Mouse (Mus musculus) gastrocnemius, postnatal 4 days (tissue): ENCODE data around the gene Cdr2l. TPM values are rescaled to one million over a fixed set of nuclear protein-coding genes. Genes with fewer than 3 reads are reported as not detected.

Experiments used
- DNase-seq, 2 experiments: peaks; one replicate each; pipeline ENCODE4 v3.0.0; 2021 to 2022; ENCODE audit warnings: low spot score in 2 of 2, mixed read lengths in 2 of 2
- total RNA-seq, 2 experiments: library from RNA; stranded (reverse); gene quantifications; 2 replicates each; pipeline ENCODE4 v1.2.3; 2021

Cdr2l gene
- total RNA-seq, 2 experiments from 2014 or later = 19.4 to 22.2 TPM

DNA sequence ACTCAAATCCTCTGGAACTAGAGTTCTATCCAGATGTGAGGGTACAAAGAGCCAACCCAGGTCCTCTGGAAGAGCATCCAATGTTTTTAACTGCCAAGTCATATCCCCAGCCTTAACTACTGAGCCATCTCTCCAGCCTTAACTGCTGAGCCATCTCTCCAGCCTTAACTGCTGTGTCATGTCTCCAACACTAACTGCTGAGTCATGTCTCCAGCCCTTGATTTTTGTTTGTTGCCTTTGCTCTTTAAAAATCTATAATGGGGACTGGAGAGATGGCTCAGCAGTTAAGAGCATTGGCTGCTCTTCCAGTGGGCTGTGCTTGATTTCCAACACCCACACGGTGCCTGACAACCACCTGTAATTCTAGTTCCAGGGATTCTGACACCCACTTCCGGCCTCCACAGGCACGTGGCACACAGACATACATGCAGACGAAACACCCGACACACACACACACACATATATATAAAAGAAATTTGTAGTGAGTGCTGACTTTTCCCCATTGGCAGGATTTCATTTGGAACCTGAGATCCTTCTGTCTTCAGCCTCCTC lies 55.9 kb downstream of the Cdr2l start:
- no peak for DNase-seq

GRCm38 (mm10) chr11:115439326-115439725 lies 57.6 kb downstream of the Cdr2l start:
- no peak for DNase-seq

DNA sequence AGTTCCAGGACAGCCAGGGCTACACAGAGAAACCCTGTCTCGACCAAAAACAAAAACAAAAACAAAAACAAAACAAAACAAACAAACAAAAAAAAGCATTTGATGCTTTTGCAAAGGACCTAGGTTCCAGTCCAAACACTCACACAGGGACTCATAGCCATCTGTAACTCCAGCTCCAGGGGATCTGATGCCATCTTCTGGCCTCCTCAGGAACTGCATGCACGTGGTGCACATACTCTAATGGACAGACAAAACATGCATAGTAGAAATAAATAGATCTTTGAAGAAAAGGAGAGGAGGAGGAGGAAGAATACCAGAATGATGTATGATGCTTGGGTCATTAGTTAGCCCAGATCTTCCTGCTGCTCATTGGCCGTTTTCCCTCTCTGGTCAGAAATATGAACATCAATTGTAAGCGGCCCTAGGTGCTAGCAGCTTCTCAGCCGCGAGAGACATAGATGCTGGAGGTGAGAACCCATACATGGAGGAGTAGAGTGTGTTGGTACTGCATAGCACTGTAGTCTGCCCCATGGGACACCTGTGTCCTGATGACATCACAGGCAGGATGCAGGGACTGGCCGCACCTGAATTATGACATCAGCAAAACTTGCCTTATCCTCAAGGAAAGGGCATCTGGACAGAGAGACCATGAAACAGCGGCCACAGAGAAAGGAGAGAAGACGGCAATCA lies 58.3 kb downstream of the Cdr2l start, which contains the start of gene Trim80:
Trim80 (plus strand) TSS at position 640 of the 690 bp plus-strand sequence.
- no peak for DNase-seq

- no peak for DNase-seq
Measured at GRCm38 (mm10) chr11:115441417-115441816, 59.7 kb downstream of the Cdr2l start.

Other genes with a start within 250 kb of the Cdr2l start
- gene Cd300lf, start 247.9 kb upstream of the Cdr2l start, total RNA-seq = under 1 TPM; 0.49 TPM
- 10 to 100 TPM; 10.9 to 12.4 TPM for gene Slc9a3r1, start 218.6 kb upstream of the Cdr2l start, total RNA-seq
- 1 to 10 TPM; 8.5 to 9.8 TPM for gene Tmem104, start 194.4 kb upstream of the Cdr2l start, total RNA-seq
- gene Nat9, start 194.1 kb upstream of the Cdr2l start, total RNA-seq = 10 to 100 TPM; 16.4 to 17.9 TPM
- gene Grin2c, start 114.7 kb upstream of the Cdr2l start, total RNA-seq = not detected
- gene Fdxr, start 104.9 kb upstream of the Cdr2l start, total RNA-seq = 1 to 10 TPM; 6.7 to 7.7 TPM
- under 1 TPM; 0.34 to 0.37 TPM for gene Fads6, start 84.3 kb upstream of the Cdr2l start, total RNA-seq
- not detected for gene Otop2, start 74.8 kb upstream of the Cdr2l start, total RNA-seq
- not detected for gene Ush1g, start 59.9 kb upstream of the Cdr2l start, total RNA-seq
- gene Otop3, start 47.2 kb upstream of the Cdr2l start, total RNA-seq = not detected
- gene Hid1, start 14.2 kb upstream of the Cdr2l start, total RNA-seq = 1 to 10 TPM; 7.2 to 9.0 TPM
- 10 to 100 TPM; 89.6 to 94.0 TPM for gene Mrpl58, start 21.8 kb downstream of the Cdr2l start, total RNA-seq
- gene Atp5h, start 38.0 kb downstream of the Cdr2l start, total RNA-seq = 100 to 1,000 TPM; 763 to 790 TPM
- 10 to 100 TPM; 21.4 to 21.6 TPM for gene Kctd2, start 38.2 kb downstream of the Cdr2l start, total RNA-seq
- gene Trim80, start 58.6 kb downstream of the Cdr2l start, total RNA-seq = not detected
- not detected for gene Slc16a5, start 80.6 kb downstream of the Cdr2l start, total RNA-seq
- gene Armc7, start 93.8 kb downstream of the Cdr2l start, total RNA-seq = 1 to 10 TPM; 2.1 to 3.4 TPM
- 10 to 100 TPM; 20.1 to 23.0 TPM for gene Nt5c, start 109.9 kb downstream of the Cdr2l start, total RNA-seq
- gene Jpt1, start 132.5 kb downstream of the Cdr2l start, total RNA-seq = 100 to 1,000 TPM; 251 to 285 TPM
- 100 to 1,000 TPM; 230 to 244 TPM for gene Sumo2, start 154.4 kb downstream of the Cdr2l start, total RNA-seq
- 10 to 100 TPM; 43.4 to 45.2 TPM for gene Nup85, start 182.5 kb downstream of the Cdr2l start, total RNA-seq
- gene Mrps7, start 222.0 kb downstream of the Cdr2l start, total RNA-seq = 10 to 100 TPM; 70.9 to 73.2 TPM
- 10 to 100 TPM; 15.9 to 21.8 TPM for gene Gga3, start 222.1 kb downstream of the Cdr2l start, total RNA-seq
- gene Mif4gd, start 231.1 kb downstream of the Cdr2l start, total RNA-seq = 10 to 100 TPM; 29.7 to 31.9 TPM
- 10 to 100 TPM; 24.0 to 27.4 TPM for gene Slc25a19, start 246.4 kb downstream of the Cdr2l start, total RNA-seq